Mouse (Mus musculus): ENCODE data around the gene Olfr1265.

Olfr1265 gene

GRCm38 (mm10) chr2:90035037-90035436, at the start of gene Olfr1265:
Gene Olfr1265, plus strand, starts transcription at chr2:90035337.
- DNase-seq: no peak

- DNase-seq: no peak
These were observed 44.2 kb upstream of the Olfr1265 start, which contains the start of gene Olfr1261 for GRCm38 (mm10) chr2:89990921-89991320. Gene Olfr1261, plus strand, starts transcription at chr2:89991221.

GRCm38 (mm10) chr2:89999845-90000244, 35.3 kb upstream of the Olfr1265 start, which contains the start of gene Olfr1262:
Gene Olfr1262, plus strand, starts transcription at chr2:90000145.
- no peak for DNase-seq

- DNase-seq: no peak
These were observed 23.3 kb upstream of the Olfr1265 start, which contains the start of gene Olfr1263 for GRCm38 (mm10) chr2:90011831-90012230. Gene Olfr1263, plus strand, starts transcription at chr2:90012131.

GRCm38 (mm10) chr2:90025477-90025876, 9.7 kb upstream of the Olfr1265 start, which contains the start of gene Olfr1264:
Gene Olfr1264, minus strand, starts transcription at chr2:90025577.
- no peak for DNase-seq

DNA sequence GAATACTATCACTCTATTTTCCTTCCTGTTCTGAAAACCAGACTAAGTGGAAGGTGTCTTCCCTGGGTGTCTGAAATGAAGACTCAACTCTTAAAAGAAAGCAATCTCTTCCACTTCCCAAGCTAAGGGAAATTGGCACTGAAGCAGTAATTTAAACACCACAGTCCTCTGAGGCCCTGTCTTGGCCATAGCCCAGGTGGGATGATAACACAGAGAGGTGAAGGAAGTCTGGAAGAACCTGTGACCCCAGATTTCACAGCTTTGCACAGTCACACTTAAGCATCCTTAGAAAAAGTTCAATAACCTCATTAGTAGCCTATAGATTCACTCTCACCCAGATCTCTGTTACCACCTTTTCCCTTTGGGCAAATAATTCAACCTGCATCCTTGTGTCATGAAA, 28.4 kb downstream of the Olfr1265 start, which contains the start of gene Olfr140:
Gene Olfr140, minus strand, starts transcription at position 101 of the 400 bp plus-strand sequence.
- no peak for DNase-seq

DNA sequence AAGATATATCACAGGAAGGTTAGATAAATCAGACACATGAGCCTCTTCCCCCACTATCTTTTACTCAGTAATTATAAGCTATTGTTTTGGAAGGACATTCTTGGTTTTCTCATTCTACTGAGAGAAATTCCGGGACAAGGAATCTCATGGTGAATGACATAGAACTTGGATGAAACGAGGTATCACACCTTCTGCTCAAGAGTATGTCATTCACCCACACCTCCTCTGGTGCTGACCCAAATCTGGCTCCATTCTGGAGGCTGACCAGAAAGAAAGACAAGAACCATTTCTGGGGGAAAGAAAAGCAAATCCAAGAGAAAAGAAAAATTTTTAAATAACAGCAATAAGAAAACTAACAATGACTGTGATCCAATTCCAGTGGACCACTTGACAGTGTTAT, 34.9 kb downstream of the Olfr1265 start:
- DNase-seq: no peak
